Mouse (Mus musculus) C2C12 (cell line): ENCODE measurements at regions not wholly inside any gene's neighbourhood (a gene's known extent, or its start where the extent isn't known, plus 50 kb on each side); places are given as distances from the start of the nearest gene placed in this dataset.

Experiments used
- CTCF ChIP-seq: IDR thresholded peaks from one replicate; pipeline ENCODE4 v1.5.1; 2011; ENCODE audit not compliant: control insufficient read depth, insufficient read depth, insufficient read length
- FOSL1 ChIP-seq: IDR thresholded peaks from one replicate; pipeline ENCODE4 v1.8.0; 2011; ENCODE audit warnings: mild to moderate bottlenecking, low read length; ENCODE audit not compliant: poor library complexity, insufficient read depth, severe bottlenecking
- MAX ChIP-seq: IDR thresholded peaks from one replicate; pipeline ENCODE4 v1.6.1; 2011; ENCODE audit warnings: mild to moderate bottlenecking, control low read depth
- MYOD1 ChIP-seq: IDR thresholded peaks from one replicate; pipeline ENCODE4 v1.6.1; 2011; ENCODE audit warnings: low read depth; ENCODE audit not compliant: control insufficient read depth, insufficient read length
- MYOG ChIP-seq: IDR thresholded peaks from one replicate; pipeline ENCODE4 v1.6.1; 2011; ENCODE audit not compliant: control insufficient read depth, insufficient read length; ENCODE audit errors: extremely low read depth
- USF1 ChIP-seq: IDR thresholded peaks from one replicate; pipeline ENCODE4 v1.6.1; 2011; ENCODE audit warnings: low read depth, mild to moderate bottlenecking, control low read depth, moderate library complexity

- no peak for TF ChIP-seq CTCF
- TF ChIP-seq MYOG, result no peak
- no peak for TF ChIP-seq FOSL1
- no peak for TF ChIP-seq USF1
- no peak for TF ChIP-seq MYOD1
- no peak for TF ChIP-seq MAX
These were observed 96.1 kb downstream of the Lurap1l start for GRCm38 (mm10) chr4:81006546-81006945.
